Mouse (Mus musculus) ES-Bruce4 (cell line): ENCODE results near the gene Pink1.

Source experiments
- CTCF ChIP-seq: IDR thresholded peaks from one replicate; pipeline ENCODE4 v1.8.1; 2011; ENCODE audit warnings: low read depth, low read length
- EP300 ChIP-seq: IDR thresholded peaks from 2 replicates; pipeline ENCODE4 v1.6.1; 2011; ENCODE audit warnings: low read depth, low read length; ENCODE audit not compliant: insufficient read depth
- POLR2A ChIP-seq: IDR thresholded peaks from one replicate; pipeline ENCODE4 v1.8.1; 2011; ENCODE audit warnings: low read length; ENCODE audit not compliant: insufficient read depth

- TF ChIP-seq POLR2A = no peak
- TF ChIP-seq CTCF = no peak
- no peak for TF ChIP-seq EP300
Measured at GRCm38 (mm10) chr4:138312105-138312504, 14.0 kb downstream of the Pink1 start.
